Mouse (Mus musculus): ENCODE measurements around the gene H2-T23.
"Not testable (repeated sequence)": the region's sequence is repeated elsewhere in the genome, so short reads cannot be mapped to it uniquely, and the experiment has no call there.

Gene H2-T23

DNA sequence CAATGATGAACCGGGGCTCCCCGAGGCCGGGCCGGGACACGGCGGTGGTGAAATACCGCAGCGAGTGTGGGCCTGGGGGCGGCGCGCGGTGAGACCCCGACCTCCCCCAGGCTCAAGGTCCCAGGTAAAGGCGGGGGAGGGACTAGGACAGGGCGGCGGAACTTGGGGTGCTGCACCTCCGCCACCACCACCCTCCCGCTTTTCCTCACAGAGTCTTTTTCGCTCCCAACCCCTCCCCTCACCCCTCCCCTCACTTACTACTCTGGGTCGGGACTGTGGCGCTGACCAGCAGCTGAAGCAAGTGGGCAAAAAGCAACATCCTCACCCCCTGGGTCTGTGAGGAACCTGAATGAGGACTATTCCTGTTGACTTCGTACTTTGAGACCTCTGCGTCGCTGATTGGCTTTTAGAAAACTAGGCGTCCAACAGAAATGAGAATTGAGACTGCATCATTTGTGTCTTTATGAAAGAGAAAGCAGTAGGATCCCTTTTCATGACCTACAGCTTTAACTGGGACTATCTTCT lies at the start of gene H2-T23:
H2-T23 (minus strand) TSS at position 505 of the 525 bp plus-strand sequence.
- not testable (repeated sequence) for DNase-seq (ENCODE audit: low read depth)

GRCm38 (mm10) chr17:36081901-36082300 lies 49.2 kb upstream of the H2-T23 start:
- not testable (repeated sequence) for DNase-seq (ENCODE audit: low read depth)

- DNase-seq (ENCODE audit: low read depth): peak; percentile 92
Observed at GRCm38 (mm10) chr17:36060829-36061228, 28.2 kb upstream of the H2-T23 start.

DNA sequence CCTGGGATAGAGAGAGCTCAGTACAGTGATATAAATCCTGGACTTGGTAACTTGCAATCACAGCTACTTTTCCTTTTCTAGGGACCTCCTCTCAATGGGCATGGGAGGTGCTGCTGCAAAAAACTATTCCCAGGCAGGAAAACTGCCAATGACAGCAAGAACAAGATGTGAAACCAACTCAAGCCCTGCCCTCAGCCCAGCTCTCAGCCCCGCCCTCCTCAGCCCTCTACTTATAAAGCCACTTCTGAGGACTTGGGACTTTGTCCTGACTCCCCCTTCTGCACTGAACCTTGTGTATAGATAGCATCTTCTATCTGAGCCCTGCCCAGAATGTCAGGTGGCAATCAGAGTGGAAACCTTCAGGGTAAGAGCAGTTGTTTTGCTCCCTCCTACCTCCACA lies 25.7 kb upstream of the H2-T23 start, which contains the start of gene Gm11127:
Gm11127 (minus strand) TSS at position 10 of the 400 bp plus-strand sequence.
- not testable (repeated sequence) for DNase-seq (ENCODE audit: low read depth)

DNA sequence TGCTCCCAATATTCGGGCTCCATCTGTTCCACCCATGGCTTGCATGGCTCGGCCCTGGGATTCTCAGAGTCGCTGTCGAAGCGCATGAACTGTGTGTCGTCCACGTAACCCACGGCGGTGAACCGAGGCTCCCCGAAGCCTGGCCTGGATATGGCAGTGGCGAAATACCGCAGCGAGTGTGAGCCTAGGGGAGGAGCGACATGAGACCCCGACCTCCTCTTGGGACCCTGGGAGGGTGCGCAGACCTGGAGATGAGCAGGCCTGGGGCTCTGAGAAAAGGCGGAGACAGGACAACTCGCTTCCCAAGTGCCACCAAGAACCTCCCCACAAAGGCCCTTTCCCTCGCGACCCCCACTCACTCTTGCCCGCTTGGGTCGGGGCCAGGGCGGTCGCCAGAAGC lies 25.3 kb upstream of the H2-T23 start:
- DNase-seq (ENCODE audit: low read depth): not testable (repeated sequence)

DNA sequence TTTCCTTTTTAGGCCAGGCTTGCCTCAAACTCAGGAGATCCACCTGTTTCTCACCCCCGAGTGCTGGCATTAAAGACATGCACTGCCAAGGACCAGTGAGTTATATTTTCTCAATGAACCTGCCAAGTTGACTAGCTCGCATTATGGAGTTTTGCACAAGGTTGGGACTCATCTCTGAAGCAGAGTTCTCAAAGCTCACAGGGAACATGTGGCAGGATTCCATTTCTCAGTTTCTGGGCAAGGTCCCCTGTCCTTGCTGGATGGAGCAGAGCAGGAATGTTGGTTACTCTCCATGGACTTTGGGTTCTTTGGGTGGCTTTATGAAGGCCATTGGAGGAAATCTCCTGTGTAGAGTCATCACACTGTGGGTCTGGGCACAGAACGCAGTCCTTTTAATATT lies 10.6 kb upstream of the H2-T23 start:
- DNase-seq (ENCODE audit: low read depth): no peak

DNA sequence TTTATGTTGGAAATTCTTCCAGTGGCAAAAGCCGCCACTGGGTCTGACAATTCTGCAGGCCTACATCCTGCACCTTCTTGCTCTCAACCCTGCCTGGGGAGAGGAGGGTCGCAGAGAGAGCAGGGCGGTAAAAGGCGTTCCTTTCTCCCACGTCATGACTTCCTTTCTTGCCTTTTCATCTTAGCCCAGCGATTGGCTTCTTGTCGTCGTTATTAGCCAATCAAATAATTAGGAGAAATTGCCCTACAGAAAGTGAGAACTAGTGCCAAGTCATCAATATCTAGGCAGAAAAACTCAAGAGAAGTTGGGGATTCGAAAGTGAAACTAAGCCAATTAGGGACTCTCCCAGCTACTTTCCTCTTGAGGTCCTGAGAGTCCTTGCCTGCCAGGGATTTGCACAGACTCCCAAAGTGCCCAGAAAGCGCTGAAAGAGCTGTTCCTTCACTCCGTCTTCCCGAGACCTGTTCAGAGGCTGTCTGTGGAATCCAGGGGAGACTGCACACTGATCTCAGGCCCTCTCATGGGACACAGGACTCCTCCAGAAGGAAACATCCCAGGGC lies 10.0 kb upstream of the H2-T23 start, which contains the start of the genes H2-T22 and Gm6034:
H2-T22 (minus strand) TSS at position 138 of the 560 bp plus-strand sequence.
Gm6034 (plus strand) TSS at position 352 of the 560 bp plus-strand sequence.
- peak; percentile 81 for DNase-seq (ENCODE audit: low read depth)

DNA sequence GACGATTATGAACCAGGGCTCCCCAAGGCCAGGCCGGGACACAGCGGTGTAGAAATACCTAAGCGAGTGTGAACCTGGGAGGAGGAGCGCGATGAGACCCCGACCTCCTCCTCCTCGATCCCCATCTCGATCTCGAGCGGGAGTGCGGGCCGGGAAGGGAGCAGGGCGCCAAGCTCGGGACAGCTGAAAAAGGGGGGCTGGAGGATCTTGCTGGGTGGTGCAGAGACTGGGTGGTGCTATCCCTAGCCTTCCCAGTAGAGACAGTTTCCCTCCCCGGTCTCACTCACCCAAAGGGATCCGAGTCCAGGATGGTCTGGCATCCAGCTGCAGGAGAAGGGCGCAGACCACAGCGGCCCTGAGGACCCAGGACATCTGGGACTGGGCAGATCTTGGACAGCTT lies 9.4 kb upstream of the H2-T23 start:
- not testable (repeated sequence) for DNase-seq (ENCODE audit: low read depth)

DNA sequence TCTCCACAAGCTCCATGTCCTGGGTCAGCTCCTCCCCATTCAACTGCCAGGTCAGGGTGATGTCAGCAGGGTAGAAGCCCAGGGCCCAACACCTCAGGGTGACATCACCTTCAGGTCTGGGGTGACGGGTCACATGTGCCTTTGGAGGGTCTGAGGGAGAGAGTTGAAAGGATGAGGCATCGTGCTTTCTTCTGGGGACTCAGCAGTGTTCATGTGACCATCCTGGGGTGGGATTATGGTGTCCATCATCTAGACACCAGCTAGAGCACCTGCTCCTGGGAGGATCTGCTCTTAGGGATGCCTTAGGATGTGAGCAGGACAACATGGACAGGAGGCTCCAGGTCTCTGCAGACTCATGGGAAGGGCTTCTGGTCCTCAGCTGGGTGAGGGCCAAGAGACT lies 7.9 kb upstream of the H2-T23 start:
- DNase-seq (ENCODE audit: low read depth): not testable (repeated sequence)

DNA sequence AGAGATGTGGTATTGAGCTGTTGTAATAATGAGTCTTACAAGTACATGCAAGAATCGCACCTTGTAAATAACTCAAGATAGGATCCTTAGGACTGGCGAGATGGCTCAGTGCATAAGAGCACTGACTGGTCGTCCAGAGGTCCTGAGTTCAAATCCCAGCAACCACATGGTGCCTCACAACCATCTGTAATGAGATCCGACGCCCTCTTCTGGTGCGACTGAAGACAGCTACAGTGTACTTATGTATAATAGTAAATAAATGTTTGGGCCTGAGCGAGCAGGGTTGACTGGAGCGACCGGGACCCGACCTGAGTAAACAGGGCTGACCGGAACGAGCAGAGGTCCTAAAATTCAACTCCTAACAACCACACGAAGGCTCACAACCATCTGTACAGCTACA lies 3.5 kb upstream of the H2-T23 start:
- not testable (repeated sequence) for DNase-seq (ENCODE audit: low read depth)

GRCm38 (mm10) chr17:36035010-36035638 lies 2.5 kb upstream of the H2-T23 start:
- not testable (repeated sequence) for DNase-seq (ENCODE audit: low read depth)

GRCm38 (mm10) chr17:36034524-36034923 lies 1.9 kb upstream of the H2-T23 start:
- not testable (repeated sequence) for DNase-seq (ENCODE audit: low read depth)

- DNase-seq (ENCODE audit: low read depth): not testable (repeated sequence)
Observed at GRCm38 (mm10) chr17:36031583-36032331, 898 bp downstream of the H2-T23 start.

DNA sequence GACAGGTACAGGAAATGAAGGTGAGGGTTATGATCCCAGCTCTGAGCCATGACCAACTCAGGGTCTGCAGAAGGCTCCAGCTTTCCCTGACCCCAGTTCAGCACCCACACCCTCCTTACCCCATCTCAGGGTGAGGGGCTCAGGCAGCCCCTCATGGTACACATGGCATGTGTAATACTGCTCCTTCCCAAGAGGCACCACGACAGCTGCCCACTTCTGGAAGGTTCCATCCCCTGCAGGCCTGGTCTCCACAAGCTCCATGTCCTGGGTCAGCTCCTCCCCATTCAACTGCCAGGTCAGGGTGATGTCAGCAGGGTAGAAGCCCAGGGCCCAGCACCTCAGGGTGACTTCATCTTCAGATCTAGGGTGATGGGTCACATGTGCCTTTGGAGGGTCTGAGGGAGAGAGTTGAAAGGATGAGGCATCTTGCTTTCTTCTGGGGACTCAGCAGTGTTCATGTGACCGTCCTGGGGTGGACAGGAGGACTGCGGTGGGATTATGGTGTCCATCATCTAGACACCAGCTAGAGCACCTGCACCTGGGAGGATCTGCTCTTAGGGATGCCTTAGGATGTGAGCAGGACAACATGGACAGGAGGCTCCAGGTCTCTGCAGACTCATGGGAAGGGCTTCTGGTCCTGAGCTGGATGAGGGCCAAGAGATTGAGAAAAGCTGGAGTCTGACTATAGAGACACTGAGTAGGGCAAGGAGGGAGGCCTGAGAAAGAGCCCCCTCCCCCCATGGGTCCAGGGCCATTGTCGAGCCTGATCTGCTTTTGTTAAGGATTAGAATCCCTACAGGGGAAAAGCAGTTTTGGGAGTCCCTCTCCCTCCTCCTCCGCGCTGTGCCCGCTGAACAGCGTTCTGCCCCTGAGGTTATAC lies 1.7 kb downstream of the H2-T23 start:
- not testable (repeated sequence) for DNase-seq (ENCODE audit: low read depth)

- not testable (repeated sequence) for DNase-seq (ENCODE audit: low read depth)
Observed at GRCm38 (mm10) chr17:36030046-36030702, 2.5 kb downstream of the H2-T23 start.

- DNase-seq (ENCODE audit: low read depth): no peak
Observed at GRCm38 (mm10) chr17:36028879-36029619, 3.6 kb downstream of the H2-T23 start.

- DNase-seq (ENCODE audit: low read depth): no peak
Observed at GRCm38 (mm10) chr17:36027663-36028062, 5.0 kb downstream of the H2-T23 start.

DNA sequence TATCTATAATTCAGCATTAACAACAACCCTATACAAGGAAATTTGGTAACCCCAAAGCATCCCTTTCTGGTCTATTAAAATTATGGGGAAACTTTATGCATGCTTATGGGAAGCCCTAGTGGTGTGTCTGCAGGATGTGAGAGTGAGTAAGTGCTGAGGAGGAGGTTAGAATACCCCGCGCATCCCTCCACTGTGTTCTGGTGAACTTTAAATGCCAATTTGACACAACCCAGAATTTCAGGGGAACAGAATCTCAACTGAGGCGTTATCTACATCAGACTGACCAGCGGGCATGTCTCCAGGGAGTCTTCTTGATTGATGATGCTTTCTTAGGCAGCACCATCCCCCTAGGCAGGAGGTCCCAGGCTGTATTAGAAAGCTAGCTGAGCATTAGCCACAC lies 6.8 kb downstream of the H2-T23 start:
- DNase-seq (ENCODE audit: low read depth): no peak

DNA sequence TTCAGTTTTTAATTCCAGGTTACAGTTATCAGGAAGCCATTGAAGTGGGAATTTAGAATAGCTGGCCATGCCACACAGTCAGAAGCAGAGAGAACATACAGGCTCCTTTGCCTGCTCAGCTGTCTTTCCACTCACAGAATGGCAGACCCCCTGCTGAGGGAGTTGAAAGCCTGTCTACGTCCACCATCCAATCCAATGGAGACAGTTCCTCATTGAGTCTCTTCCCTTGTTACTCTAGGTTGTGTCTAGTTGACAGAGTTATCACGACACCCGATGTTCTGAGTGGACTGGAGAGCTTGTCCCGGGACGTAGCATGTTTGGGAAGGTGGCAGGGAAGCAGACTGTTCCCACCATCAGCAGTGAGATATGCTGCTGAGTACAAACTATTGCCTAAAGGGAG lies 7.5 kb downstream of the H2-T23 start:
- no peak for DNase-seq (ENCODE audit: low read depth)

Measured in c-Kit-positive CD71-negative TER-119-negative erythroid progenitor cells, embryonic 14.5 days (primary cell).